Mouse (Mus musculus) left cerebral cortex, adult 8-10 months (tissue): ENCODE results near the gene Sptb. TPM values are rescaled to one million over a fixed set of nuclear protein-coding genes. Genes with fewer than 3 reads are reported as not detected.

ENCODE experiments used
- DNase-seq, 2 experiments: peaks; one replicate each; pipeline ENCODE4 v3.0.0; 2022; ENCODE audit warnings: low spot score in 2 of 2
- total RNA-seq, 4 experiments: library from RNA; stranded (reverse); gene quantifications; 2 replicates each; pipeline ENCODE4 v1.2.4; 2022

The Sptb gene
- total RNA-seq, 4 experiments from 2014 or later = 90.8 to 102 (median 98.4) TPM

DNA sequence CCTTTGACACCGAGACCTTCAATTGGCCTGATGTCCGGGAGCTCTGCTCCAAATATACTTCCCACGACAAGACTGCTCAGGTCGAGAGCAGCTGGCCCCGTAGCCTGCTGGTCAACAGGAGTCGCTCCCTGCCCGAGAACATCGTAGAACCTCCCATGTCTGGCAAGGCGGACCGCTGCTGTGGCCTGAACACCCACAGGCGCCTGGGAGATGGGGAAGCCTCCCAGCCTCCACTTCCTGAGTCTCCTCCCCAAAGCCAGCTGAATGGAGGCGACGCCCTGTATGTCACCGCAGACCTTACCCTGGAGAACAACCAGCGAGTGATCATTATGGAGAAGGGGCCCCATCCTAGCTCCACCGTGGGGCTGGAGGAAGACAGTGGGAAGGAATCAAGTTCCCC, 132.5 kb downstream of the Sptb start:
- DNase-seq = no peak

DNA sequence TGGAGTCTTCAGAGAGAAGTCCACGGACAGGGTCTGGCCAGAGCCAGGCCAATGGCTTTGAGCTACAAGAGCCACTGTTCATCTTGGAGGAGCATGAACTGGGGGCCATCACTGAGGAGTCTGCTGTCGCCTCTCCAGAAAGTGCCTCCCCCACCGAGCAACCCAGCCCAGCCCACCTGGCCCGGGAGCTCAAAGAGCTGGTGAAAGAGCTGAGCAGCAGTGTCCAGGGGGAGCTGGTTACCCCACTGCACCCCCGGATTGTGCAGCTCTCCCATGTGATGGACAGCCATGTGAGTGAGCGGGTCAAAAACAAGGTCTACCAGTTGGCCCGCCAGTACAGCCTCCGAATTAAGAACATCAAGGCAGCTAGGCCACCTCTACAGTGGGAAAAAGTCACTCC, 133.5 kb downstream of the Sptb start:
- no peak for DNase-seq

DNA sequence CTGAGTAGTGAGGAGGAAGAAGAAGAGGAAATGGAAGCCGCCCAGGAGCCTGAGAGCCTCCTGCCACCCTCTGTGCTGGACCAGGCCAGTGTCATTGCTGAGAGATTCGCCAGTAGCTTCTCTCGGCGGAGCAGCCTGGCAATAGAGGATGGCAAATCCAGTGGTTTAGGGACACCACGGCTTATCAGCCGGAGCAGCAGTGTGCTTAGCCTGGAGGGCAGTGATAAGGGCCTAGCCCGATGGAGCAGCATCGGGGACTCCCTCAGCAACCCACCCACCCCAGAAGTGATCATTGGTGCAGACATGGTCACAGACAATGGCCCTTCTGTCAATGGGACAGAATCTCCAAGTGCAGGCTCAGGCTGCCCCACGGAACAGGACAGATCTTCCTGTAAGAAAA, 134.3 kb downstream of the Sptb start:
- no peak for DNase-seq

DNA sequence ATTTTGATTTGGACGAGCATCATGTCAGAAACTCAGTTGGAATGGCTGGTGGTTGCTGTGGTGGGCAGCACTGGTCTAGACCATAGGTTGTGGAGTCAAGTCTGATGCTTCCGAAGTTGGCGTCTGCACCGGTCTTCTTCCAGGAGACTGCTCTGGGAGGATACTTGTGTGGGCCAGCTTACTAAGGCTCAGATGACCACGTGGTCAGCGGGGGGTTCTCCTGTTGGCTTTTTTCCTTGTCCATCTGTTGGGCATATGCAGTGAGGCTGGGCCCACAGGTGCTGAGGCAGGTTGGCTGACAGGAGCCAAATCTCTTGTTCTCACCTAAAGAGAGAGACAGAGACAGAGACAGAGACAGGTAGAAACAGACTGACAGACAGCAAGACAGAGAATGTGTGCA, 135.5 kb downstream of the Sptb start:
- DNase-seq = no peak

DNA sequence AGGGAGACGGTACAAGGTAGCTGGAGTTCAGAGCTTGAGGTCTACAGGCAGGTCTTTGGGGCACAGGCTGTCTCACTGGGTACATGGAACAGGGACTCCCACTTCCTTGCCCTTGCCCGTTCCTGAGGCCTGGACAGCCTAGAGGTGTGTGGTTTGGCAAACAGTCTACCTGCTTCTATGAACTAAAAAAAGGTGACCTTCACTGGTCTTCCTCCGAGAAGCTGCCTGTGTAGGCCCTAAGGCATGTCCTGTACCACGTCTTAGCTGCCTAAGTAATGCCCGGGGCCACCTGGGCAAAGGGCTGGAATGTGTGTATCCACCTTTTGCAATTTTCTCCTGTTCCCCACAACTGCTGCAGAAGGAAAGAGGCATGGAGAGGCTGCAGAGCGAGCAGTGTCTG, 137.0 kb downstream of the Sptb start:
- no peak for DNase-seq

DNA sequence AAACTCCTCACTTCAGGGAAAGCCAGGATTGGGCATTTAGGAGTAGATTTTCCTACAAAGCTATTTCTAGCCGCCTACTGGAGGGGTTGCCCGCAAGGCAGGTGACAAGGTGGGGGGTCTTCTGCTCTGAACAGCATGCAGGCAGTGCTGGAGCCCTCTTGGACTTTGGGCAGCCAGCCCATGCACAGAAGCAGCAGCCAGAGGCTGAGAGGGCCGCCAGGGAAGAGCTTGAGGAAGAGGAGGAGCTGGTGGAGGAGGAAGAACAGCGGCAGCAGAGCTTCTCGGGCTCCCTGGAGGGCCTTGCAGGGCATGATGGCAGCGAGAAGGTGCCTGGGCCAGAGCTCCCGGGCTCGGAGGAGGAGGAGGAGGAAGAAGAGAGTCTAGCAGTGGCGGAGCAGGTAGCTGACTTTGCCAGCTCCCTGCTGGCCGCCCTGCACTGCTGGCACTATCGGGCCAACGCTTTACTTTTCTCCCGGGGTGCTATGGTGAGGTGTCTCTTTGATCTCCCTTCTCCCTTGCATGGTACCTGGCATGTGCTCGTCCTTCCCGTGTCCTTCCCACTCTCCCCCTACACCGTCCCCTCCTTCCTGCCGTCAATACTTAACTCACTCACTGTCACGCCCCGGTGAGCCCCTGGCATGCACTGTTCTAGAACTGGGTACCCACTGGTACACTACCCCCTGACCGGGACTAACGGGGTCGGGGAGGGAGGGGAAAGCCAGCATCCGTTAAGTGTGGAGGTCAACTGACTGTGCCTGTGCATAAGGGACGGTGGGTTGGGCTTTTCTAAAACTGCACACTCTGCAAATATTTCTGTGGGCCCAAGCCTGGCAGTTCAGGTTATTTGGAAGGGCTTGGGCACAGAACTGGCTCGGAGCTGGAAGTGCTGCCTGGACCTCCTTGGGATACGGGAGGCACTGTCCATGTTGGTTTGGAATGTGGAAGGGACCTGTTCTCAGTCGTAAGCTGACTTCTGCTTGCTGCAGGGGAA, 137.8 kb downstream of the Sptb start:
- DNase-seq = no peak

DNA sequence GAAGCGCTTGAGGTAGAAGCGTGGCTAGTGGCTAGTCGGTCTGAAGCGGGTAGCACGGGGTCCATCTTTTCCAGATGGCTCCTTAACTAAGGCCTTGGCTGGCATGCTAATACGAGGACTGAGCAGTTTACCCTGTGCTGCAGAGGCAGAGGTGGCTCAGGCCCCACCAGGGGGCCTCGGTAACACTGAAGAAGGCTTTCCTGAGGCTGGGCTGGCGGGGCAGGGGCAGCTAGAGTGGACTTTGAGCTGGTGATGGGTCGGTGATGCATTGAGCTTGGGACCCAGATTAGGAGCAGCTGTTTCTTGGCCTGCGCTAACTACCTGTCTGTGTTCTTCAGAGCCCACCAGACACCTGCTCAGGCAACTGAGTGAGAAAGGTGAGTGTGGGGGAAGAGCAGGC, 139.1 kb downstream of the Sptb start:
- DNase-seq = no peak

DNA sequence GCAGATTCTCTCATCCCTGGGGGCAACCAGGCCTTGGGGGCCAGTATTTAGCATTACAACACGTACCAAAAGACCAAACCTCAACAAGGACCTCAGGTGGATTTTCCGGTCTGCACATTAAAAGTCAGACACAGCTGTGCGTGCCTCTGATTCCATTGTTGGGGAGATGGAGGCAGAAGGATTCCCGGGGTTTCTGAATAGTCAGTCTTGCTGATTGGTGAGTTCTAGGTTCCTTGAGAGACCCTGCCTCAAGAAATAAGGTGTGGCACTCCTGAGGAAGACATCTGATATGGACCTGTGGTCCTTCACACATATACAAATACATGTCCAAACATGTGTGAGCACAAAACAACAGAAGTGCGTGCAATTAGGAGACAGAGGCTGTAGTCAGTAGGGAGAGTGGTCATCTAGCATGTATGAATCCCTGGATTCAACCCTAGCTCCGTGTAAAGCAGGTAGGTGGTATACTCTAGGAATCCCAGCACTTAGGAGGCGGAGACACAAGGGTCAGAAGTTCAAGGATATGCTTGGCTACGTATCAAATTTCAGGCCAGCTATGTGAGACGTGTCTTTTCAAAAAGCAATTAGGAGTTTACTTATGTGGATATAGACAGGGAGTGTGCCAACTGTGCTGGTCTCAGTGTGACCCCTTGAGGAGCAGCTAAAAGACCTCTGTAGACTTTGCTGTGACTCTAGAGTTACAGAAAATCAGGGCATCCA, 140.0 kb downstream of the Sptb start:
- no peak for DNase-seq

DNA sequence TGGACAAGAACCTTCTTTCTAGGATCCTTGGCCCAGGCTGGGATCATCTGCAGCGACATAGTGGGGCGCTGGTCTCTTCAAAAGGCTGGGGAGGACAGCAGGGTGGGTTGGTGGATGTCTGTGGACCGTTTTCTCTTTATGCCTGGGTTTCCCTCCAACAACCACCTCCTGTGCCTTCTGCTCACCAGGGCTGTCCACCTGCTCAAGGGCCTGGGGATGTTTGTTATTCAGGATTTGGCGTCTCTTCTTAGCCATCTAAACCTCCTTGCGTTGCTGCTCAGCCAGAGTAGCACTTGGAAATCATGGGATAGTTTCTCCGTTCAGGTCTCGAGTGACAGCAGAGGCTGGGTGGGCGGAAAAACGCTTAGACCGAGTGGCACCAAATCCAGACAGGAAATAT, 144.1 kb downstream of the Sptb start:
- no peak for DNase-seq

DNA sequence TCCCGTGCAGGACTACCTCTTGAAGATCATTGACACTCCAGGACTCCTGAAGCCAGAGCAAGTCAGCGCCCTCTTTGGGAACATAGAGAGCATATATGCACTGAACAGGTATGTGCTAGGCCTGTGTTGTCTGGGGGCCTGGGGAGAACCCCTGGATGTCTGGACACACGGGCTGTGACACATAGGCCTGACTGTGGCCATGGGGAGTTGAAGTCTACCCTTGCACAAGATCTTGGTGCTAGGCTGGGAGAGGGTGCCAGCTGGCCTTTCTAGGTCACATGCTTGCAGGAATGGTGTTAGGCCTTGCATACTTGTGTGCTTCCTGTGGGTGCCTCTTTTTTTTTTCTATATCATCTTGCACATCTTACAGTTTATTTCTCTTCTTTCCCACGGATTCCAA, 148.2 kb downstream of the Sptb start:
- no peak for DNase-seq

DNA sequence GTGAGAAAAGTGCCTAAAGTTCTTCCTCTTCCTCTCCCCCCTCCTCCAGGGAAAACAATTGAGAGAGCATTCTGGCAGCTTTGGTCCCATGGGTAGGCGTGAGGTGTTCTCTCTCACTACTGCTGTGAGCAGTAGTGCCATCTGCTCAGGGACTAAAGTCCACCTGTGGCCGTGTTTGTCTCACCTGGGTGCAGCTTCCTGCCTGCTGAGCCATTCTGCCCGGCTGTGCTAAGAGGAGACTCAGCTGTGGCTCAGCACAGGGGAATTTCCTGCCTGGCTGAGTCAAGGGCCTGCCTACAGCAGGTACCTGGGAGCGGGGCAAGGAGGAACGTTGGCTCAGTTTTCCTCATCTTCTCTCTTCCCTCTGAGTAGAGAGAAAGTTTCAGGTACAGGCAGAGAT, 152.1 kb downstream of the Sptb start:
- no peak for DNase-seq

DNA sequence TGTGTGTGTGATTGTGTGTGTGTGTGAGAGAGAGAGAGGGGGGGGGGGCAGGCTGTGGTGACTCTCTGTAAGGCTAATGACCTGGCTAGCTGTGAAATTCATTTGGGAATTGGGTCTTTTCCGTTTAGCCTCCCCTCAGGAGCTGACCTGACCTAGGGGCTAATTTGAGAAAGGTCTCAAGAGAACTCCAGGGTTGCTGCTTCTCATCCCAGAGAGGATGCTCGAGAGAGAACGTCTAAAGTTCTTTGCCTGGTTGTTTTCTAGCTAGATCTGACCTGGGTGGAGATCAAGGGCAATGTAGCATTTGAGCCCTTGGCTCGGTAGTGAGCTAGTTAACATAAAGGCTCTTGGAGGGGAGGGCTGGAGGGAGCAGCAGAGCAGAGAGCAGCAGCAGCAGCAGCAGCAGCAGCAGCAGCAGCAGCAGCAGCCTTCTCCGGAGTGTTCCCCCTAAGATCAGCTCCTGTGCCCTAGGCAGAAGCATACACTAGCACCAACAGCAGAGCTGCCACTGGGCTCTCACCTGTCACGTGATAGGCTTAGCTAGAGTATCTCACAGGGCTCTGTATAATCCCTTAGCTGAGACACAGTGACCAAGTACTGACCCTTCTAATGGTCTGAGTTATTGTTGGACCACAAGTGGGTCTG, 153.5 kb downstream of the Sptb start:
- no peak for DNase-seq

DNA sequence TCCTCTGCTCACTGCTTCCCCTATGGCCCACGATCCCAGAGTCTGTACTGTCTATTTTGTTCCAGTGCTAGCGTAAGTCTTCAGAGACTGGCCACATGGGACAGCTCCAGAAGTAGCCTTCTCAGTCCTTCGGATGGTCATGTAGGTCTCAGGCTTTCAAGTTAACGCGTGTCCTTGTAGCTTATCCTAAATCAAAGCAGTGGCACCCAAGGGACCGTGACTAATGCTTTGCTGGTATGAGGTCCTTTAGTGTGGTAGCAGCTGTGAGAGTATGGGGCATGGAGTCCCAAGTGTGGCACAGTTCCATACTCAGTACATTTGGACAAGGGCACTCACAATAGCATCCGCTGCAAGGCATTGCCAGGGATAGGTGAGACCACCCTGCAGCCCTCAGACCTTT, 154.2 kb downstream of the Sptb start:
- no peak for DNase-seq

DNA sequence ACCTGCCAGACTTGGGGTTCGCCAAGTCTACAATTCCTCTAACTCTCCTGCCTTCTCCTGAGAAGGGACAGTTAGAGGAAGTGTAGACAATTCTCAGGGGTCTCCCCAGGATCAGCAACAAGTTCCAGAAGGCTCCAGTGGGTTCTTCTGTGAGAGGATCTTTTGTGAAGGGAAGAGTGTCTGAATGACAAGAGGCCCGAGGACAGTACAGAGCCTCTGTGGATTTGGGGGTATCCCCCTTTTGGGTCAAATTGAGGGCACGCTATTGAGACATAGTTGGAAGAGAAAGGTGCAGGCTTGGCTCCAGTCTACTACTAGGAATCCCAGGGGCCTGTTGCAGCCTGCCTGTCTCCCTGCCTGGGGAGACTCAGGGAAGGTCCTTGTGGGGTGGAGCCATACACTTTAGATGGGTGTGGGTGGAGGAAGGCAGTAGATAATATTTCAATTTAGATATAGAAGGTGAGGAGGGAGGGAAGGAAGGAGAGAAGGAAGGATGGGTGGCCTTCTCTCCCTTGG, 155.4 kb downstream of the Sptb start:
- no peak for DNase-seq

DNA sequence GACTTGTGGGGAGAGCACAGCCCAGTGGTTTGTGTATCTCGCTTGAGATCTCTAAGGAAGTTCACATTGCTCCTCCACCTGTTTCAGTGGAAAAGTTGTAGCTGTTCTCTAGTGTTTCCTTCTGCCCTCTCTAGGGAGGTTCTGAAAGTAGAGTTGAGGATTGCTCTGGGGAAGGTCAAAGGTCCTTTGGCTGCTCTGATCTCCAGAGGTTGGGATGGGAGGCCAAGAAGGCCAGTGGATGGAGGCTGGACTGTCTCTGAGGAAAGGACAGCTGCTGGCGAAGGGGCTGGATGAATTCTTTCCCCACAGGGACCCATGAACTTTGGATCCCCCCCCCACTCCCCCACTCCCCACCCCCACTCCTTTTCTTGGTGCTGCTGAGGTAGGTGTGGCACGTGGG, 156.0 kb downstream of the Sptb start:
- no peak for DNase-seq

DNA sequence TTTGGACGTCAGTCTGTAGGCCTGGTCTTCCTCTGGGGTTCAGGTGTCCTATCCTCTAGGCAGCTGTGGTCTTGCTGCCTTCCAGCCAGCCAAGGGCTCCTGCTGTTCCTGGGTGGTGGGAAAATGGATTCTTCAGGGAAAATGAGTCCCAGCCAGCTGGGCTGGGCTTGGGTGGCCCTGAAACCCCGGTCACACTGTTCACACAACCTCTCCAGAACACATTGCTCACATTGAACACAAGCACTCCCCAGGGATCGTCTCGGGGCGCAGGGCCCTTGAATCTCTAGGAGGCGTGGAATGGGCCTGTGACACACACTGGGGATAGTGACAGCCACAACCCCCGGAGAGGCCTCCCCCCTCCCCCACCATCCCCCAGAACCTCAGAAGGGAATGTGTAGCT, 156.4 kb downstream of the Sptb start:
- no peak for DNase-seq

DNA sequence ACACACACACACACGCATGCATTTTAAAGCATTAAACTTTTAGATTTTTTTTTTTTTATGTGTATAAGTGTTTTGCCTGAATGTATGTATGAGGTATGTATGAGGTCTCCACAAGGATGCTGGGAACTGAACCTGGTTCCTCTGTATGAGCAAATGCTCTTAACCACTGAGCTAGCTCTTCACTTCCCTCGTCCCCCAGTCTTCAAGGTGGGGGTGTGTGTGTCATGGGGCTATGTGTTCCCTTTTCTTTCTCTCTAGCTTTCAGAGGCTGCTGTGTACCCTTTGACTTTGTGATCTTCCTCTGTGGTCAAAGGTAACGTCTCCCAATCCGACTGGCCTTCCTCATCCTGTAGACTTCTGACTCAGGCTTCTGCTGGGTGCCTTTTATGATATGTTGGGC, 157.4 kb downstream of the Sptb start:
- no peak for DNase-seq

DNA sequence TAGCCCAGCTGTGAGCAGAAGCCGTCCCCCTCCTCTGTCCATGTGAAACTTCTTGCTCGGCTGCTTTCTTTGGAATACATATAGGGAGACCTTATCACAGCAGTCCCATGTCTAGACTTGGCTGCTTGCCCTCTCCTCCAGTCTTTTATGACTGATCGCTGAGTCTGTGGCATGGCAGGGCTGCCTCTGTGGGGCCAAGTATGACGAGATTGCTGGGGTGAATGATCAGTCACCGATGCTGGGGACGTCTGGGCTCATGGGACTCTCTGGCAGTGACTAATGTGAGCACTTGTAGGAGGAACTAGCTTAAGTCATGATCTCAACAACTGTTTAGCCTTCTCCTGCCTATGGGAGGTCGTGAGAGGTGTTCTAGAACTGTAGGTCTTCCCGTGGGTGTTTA, 158.0 kb downstream of the Sptb start:
- no peak for DNase-seq

DNA sequence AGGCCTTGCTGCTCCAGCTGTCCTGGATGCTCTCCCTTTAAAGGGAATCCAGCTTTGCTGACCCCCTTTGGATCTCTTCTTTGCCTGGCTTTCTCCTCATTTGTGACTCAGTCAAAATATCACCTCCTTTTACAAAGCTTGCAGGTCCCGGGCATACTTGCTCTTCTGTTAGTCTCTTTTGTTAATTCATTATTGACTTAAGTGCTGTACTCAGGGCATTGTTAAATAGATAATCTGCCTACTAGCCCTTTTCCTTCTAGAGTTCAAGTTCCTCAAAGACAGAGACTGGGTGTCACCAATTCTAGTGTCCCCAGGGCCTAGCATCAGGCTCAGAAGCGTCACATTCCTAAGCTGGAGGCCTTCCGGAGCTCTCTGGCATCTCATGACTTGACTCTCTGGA, 161.1 kb downstream of the Sptb start:
- no peak for DNase-seq

DNA sequence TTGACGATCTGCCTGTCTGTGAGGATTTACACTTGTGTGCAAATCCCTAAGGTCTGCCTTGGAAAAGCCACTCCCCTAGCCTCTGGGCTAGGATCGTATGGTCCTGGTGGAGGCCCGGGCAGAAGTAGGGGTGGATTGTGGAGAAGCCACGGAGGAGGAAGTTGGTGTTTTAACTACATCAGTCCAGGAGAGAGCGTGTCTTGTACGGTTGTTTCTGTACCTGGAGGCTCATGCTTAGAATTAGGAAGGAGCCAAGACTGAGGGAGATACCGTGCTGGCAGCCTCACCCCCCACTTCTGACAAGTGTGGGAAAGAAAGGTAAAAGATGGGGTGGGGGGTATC, 162.3 kb downstream of the Sptb start:
- DNase-seq = no peak

DNA sequence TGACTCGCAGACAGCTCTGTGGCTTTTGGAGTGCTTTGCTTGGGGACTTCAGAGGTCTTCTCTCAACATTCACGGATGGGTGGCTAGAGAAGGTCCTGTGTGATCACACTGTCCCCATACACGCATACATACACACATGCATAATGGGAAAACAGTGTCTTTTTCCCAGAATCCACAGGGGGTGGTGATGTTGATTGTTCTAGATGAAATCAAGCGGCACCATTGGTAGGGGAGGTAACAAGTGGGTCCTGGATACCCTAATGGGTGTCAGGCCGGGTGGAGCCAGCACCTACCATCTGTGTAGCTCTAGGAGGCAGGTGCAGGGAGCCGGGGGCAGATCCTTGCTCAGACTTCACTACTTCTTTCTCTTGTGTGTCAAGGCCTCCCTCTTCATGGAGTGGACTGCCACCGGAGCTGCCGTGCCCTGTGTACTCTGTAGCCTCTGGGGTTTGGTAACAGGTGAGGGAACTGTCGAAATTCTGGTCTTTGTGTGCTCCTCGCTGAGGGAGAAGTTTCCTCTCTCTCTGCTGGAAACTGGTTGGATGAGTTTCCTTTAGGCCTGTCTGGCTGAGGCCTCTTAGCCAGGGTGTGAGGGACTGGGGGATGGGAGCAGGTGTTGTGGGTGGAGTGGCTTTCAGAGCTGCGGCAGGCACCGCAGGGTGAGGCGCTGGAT, 162.8 kb downstream of the Sptb start:
- no peak for DNase-seq
